Mouse (Mus musculus) testis, adult 2 months (tissue): Measurements from ENCODE around the gene Clec1a.

Source experiments
- CTCF ChIP-seq: fragments of 200-500 bp; IDR thresholded peaks from 2 replicates; pipeline ENCODE4 v1.5.1; 2012; ENCODE audit warnings: low read depth, mild to moderate bottlenecking, inconsistent platforms, low read length, moderate library complexity; ENCODE audit not compliant: control insufficient read depth, insufficient read depth, insufficient replicate concordance
- POLR2A ChIP-seq: fragments of 200-500 bp; IDR thresholded peaks from 2 replicates; pipeline ENCODE4 v1.6.1; 2012; ENCODE audit warnings: low read depth, mild to moderate bottlenecking, inconsistent platforms, low read length, moderate library complexity; ENCODE audit not compliant: control insufficient read depth

DNA sequence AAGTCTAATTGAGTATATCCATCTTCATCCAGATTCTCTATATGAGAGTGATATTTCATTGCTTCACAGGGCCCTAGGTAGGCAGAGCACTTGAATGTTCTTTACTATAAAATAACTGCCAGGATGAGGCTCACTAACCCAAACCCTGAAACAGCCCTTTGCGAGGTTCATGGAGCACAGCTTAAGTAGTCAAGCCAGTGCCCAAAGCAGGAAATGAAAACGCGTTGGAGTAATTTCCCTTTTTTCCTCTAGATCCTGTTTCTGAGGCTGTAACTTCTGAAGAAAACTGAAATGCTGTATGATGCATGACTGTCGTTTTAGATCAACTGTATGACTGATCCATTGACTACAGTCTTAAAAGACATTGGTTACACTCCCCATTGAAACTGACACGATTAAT lies 20.8 kb upstream of the Clec1a start:
- no peak for TF ChIP-seq POLR2A
- no peak for TF ChIP-seq CTCF
